Mouse (Mus musculus) Patski (cell line): ENCODE results near the gene Higd2a. TPM values are rescaled to one million over a fixed set of nuclear protein-coding genes. Genes with fewer than 3 reads are reported as not detected.
"Not testable (repeated sequence)": the region's sequence is repeated elsewhere in the genome, so short reads cannot be mapped to it uniquely, and the experiment has no call there.

ENCODE experiments used
- ATAC-seq: fragments of 100-300 bp; one replicate; pipeline ENCODE4 v1.8.0; 2021
- CTCF ChIA-PET: fragments of 350-600 bp; sonication (Branson Sonifier 250); formaldehyde crosslinking; loops from one replicate; lab custom pipeline; 2022; ENCODE audit warnings: inconsistent platforms; lab: Charles Lee
- POLR2A ChIA-PET: fragments of 350-600 bp; sonication (Branson Sonifier 250); formaldehyde crosslinking; loops from one replicate; lab custom pipeline; 2022; ENCODE audit warnings: antibody characterized with exemption, inconsistent platforms; lab: Charles Lee
- DNase-seq: peaks from one replicate; pipeline ENCODE4 v3.0.0-alpha.2; 2011; ENCODE audit warnings: low read depth, low spot score
- H3K27me3 ChIP-seq: fragments of 371-371 bp; one replicate; pipeline ENCODE4 v1.5.1; 2021
- CTCF ChIP-seq: fragments of 100-300 bp; IDR thresholded peaks from one replicate; pipeline ENCODE4 v1.5.1; 2021
- in situ Hi-C: fragments of 300-500 bp; cut with MboI; formaldehyde crosslinking; loops from 3 replicates; pipeline ENCODE4 v1.11.1; 2018; ENCODE audit warnings: low pct_unique_long_range_greater_than_20kb, mixed read lengths
- polyA plus RNA-seq: library from polyadenylated mRNA; unstranded; gene quantifications from one replicate; pipeline ENCODE4 v1.2.3, GENCODE M21; 2021

Higd2a gene
- polyA plus RNA-seq, 1 experiment from 2014 or later, result 96.0 TPM

DNA sequence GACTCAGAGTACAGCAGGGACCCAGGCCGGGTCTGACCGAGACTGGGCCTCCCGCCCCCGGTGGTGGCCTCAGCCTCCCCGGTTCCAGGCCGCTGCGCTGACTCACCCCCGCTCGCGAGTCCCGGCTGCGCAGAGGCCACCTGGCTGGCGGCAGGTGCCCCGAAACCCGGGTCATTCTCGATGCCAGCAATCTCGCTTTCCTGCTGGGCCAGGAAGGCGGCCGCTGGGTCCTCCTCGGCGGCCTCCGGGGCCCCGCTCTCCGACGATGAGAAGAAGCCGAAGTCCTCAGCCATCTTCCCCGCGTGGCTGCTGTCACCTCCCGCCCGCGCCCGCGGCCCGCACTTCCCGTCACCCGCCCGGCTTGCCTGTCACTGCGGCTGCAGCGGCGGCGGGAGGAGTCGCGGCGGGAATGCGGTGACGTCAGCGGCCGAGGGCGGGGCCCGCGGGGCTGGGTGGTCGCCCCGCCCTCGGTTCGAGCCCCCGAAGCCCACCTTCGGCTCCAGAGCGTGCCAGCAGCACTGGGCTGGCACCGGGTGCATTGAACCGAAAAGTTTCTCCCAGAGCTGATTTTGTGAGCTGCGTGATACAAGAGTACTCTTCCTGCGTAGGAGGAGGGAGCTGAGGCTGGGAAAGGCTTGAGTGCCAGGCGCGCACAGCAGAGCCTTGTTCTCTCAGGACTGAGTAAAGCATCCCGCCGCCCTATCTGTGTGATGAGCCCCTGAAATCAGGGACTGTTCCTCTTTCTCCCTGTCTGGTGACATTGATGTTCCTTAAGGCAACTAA, 21.2 kb downstream of the Higd2a start, which contains the start of gene Cltb:
Gene Cltb (minus strand): TSS at position 373 of the 783 bp plus-strand sequence.
- ChIA-PET POLR2A (interaction anchor here (0.5 to 0.6 kb wide), 4 partner anchors 8 to 499 kb away, joined by 4 read pairs; no protein-coding TSS in a partner anchor), CTCF (no interaction called here)
- DNase-seq (no peak), ATAC-seq (peak; percentile 10)
- in situ Hi-C loops, result no loop called here
- H3K27me3 ChIP-seq, result no peaks in the 10 kb centered on the region
- TF ChIP-seq CTCF, result no peak

DNA sequence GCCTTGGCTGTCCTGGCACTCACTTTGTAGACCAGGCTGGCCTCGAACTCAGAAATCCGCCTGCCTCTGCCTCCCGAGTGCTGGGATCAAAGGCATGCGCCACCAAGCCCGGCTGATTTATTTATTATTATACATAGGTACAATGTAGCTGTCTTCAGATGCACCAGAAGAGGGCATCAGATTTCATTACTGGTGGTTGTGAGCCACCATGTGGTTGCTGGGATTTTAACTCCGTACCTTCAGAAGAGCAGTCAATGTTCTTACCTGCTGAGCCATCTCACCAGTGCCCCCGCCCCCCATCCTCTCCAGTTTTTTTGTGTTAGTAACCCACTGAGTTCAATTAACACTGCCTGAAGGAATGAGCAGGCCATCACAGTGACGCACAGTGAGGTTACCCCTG, 23.1 kb downstream of the Higd2a start:
- H3K27me3 ChIP-seq, in situ Hi-C loops, ATAC-seq, POLR2A ChIA-PET, DNase-seq: not testable (repeated sequence)
- CTCF ChIA-PET, result interaction anchor here (1.6 kb wide), 1 partner anchor 11 kb away, joined by 4 read pairs; no protein-coding TSS in a partner anchor

DNA sequence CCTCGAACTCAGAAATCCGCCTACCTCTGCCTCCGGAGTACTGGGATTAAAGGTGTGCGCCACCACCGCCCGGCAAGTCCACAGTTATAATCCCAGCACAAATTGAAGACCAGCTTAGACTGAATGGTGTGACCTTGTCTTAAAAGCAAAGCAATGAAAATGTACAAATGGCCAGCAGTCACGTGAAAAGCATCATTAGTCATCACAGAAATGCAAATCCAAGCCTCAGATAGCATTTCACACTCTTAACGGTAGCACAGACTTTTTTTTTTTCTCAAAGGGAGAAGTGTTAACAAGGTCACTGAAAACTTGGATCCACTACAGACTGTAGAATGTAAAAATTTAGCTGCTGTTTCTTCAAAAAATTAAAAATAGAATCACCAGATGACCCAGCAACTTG, 26.3 kb downstream of the Higd2a start:
- CTCF ChIA-PET, result interaction anchor here (1.2 kb wide), 1 partner anchor 50 kb away, joined by 3 read pairs; the partner anchor contains the start of gene 4833439L19Rik
- in situ Hi-C loops, result loop anchor here (5.0 kb wide), 1 partner anchor 39 kb away; the partner anchor contains the start of gene Arl10
- ATAC-seq, result no peak
- no peak for TF ChIP-seq CTCF
- H3K27me3 ChIP-seq, result peaks cover 3% of the 10 kb centered on the region
- no peak for DNase-seq
- POLR2A ChIA-PET, result no interaction called here

DNA sequence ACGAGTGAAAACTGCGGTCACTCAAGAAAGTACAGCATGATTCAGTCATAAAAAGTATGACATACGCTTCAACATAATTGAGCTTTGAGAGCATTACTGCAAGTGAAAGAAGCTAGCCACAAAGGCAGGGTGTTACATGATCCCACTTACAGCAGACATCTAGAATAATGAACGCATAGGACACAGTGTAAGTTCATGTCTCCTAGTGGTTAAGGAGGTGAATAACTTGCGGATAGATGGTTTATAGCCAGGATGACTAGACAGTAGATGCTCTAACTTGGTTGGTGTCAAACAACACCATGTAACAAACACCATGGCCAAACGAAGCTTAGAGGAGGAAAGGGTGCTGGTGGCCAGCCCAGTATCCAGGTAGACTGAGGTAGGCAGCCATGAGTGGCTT, 27.0 kb downstream of the Higd2a start:
- ATAC-seq (no peak), DNase-seq (no peak)
- POLR2A ChIA-PET, result interaction anchor here (0.9 to 1.8 kb wide), 2 partner anchors 26 to 54 kb away, joined by 4 to 5 read pairs; partner anchors contain the start of genes Higd2a and Nop16
- in situ Hi-C loops, result loop anchor here (5.0 kb wide), 1 partner anchor 40 kb away; the partner anchor contains the start of gene Arl10
- peaks cover 3% of the 10 kb centered on the region for H3K27me3 ChIP-seq
- CTCF ChIA-PET, result interaction anchor here (1.2 to 1.7 kb wide), 2 partner anchors 8 to 51 kb away, joined by 3 to 9 read pairs; partner anchors contain the start of gene 4833439L19Rik
- TF ChIP-seq CTCF, result no peak

DNA sequence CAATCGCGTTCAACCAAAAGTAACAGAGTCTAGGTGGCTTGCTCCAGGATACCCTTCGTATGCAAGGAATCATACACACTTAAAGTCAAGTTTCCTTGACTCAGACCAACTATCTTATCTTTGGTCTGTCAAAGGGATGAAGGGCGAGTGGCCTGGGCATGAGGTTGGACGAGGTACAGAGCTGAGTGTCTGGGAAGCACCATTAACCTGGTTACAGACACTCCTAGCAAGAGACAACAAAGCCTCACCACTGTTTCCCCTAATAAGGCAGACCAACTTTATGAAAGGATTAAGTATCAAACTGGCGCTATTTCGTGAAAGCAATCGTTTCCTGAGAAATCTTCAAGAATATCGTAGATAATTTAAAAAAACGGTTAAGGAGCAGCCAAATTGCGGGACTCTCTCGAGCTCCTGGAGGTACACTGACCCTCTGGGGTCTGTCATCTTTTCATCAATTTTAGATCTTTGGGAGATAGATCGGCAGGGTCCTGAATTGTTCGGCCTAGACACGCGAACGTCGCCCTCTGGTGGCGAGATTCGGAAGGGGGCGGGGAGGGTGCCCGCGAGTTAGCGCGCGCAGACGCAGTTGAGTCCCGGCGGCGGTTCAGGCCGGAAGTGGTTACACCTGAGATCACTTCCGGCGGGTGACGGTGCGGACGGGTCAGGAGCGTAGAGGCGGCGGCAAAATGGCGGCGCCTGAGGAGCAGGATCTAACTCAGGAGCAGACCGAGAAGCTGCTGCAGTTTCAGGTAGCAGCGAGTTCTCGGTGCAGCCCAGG, 31.3 kb downstream of the Higd2a start, which contains the start of gene Faf2:
Gene Faf2 (plus strand): TSS at position 630 of the 778 bp plus-strand sequence.
- peaks cover 3% of the 10 kb centered on the region for H3K27me3 ChIP-seq
- no peak for DNase-seq
- in situ Hi-C loops, result no loop called here
- ChIA-PET POLR2A (interaction anchor here (0.5 to 1.6 kb wide), 5 partner anchors 11 to 66 kb away, joined by 3 to 4 read pairs (median 3); no protein-coding TSS in a partner anchor), CTCF (interaction anchor here (1.2 to 1.5 kb wide), 6 partner anchors 13 to 63 kb away, joined by 3 to 5 read pairs (median 5); no protein-coding TSS in a partner anchor)
- ATAC-seq, result peak; percentile 86
- TF ChIP-seq CTCF, result peak; percentile 99

DNA sequence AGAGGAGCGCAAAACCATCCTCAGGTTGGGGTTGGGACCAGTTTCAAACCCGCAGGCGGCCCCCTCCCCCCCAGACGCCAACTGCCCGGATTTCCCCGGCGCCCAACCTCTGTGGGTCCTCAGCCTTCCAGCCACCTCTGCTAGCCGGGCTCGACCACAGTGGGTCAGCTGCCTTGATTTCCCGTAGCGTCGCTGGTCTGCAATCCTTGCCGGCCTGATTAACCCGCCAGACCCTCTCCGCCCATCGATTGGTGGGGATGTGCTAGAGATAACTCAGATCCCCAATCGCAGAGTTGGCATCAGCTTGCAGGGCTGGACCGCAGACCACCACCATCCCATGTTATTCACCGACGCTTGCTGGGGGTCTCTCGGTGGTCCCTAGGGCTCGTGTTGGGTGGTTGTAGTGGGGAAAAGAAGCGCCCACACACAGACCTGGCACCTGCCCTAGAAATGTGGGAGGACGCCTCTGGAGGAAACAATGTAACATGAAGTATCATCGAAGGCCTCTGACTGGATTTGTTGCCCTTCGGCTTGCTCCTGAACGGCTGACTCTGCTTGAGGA, 32.0 kb downstream of the Higd2a start:
- in situ Hi-C loops, result no loop called here
- TF ChIP-seq CTCF, result no peak
- DNase-seq, result no peak
- CTCF ChIA-PET, result interaction anchor here (1.2 to 1.5 kb wide), 6 partner anchors 13 to 63 kb away, joined by 3 to 5 read pairs (median 5); no protein-coding TSS in a partner anchor
- peaks cover 3% of the 10 kb centered on the region for H3K27me3 ChIP-seq
- POLR2A ChIA-PET, result interaction anchor here (0.5 to 1.6 kb wide), 4 partner anchors 14 to 65 kb away, joined by 3 read pairs; no protein-coding TSS in a partner anchor
- peak; percentile 49 for ATAC-seq

DNA sequence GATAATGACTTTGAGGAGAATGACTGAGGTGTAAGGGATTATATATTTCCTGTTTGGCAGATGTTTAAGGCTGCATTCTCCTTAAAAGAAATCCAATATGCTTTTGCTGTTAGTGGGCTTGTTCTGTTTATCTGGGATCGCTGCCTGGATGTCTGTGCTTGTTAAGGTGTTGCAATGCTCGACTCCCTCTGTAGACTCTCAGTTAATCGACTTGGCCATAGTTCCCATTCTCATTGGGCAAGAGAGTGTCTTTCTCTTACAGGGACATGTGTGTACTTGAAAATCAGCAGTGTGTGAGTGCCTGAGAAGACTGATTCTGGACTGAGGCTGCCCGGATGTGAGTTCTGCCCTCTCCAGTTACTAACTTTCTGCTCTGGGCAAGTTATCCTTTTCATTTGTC, 39.1 kb downstream of the Higd2a start:
- CTCF ChIA-PET, result no interaction called here
- peak; percentile 51 for ATAC-seq
- no peak for DNase-seq
- in situ Hi-C loops, result no loop called here
- TF ChIP-seq CTCF, result no peak
- H3K27me3 ChIP-seq, result no peaks in the 10 kb centered on the region
- POLR2A ChIA-PET, result no interaction called here

DNA sequence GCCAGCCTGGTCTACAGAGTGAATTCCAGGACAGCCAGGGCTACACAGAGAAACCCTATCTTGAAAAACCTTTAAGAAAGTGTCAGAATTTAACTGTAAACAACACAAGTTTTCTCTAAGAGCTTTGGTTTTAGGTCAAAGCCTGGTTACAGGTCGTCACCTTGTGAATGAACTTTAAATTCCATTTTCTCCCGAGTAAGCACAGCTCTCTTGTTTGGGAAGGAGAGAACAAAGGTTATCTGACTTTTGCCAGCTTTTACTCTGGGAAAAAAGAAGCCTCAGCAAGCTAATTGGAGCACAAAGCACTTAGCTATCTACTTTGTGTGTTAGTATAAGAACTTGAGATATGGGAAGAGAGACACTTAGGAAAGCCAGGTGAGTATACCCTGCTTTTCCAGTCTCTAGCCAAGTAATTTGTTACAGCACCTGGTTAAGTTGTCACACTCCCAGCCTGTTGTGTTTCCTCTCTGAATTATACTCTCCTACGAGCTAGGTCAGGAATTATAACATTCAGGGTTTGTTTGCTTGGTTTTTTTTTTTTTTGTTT, 42.8 kb downstream of the Higd2a start:
- POLR2A ChIA-PET, result no interaction called here
- H3K27me3 ChIP-seq, result no peaks in the 10 kb centered on the region
- in situ Hi-C loops, result no loop called here
- ATAC-seq, result no peak
- TF ChIP-seq CTCF, result no peak
- CTCF ChIA-PET, result interaction anchor here (1.4 kb wide), 1 partner anchor 8 kb away, joined by 4 read pairs; no protein-coding TSS in a partner anchor
- DNase-seq, result no peak

DNA sequence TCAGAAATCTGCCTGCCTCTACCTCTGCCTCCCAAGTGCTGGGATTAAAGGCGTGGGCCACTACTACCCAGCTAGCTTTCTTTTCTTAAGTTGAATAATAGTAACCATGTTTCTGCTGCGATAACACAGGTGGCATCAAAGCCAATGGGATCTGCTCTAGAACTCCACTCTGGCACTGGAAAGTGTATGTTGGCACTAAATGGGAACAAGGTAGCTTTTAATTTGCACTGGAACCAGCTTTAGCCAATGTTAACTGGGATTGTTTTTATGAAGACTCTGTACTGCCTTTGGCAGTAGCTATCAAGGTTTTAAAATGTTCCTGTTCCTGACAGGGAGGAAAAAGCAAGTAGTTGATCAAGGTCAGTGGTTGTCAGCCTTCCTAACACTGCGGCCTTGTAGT, 45.0 kb downstream of the Higd2a start:
- in situ Hi-C loops, result no loop called here
- POLR2A ChIA-PET, result interaction anchor here (0.7 kb wide), 1 partner anchor 28 kb away, joined by 3 read pairs; no protein-coding TSS in a partner anchor
- CTCF ChIA-PET, result interaction anchor here (0.9 to 1.1 kb wide), 3 partner anchors 8 to 13 kb away, joined by 3 to 5 read pairs (median 3); partner anchors contain the start of gene Faf2
- TF ChIP-seq CTCF, result no peak
- no peak for ATAC-seq
- no peak for DNase-seq
- H3K27me3 ChIP-seq, result no peaks in the 10 kb centered on the region

Other genes starting within 250 kb of the Higd2a start
- gene Cplx2, start 218.9 kb upstream of the Higd2a start, polyA plus RNA-seq, result 14.3 TPM
- 39.8 TPM for gene Thoc3, start 121.4 kb upstream of the Higd2a start, polyA plus RNA-seq
- gene Simc1, start 86.4 kb upstream of the Higd2a start, polyA plus RNA-seq, result 8.8 TPM
- 124 TPM for gene 4833439L19Rik, start 24.8 kb upstream of the Higd2a start, polyA plus RNA-seq
- gene Arl10, start 15.2 kb upstream of the Higd2a start, polyA plus RNA-seq, result 26.6 TPM
- 38.0 TPM for gene Nop16, start 117 bp upstream of the Higd2a start, polyA plus RNA-seq
- 33.9 TPM for gene Cltb, start 21.1 kb downstream of the Higd2a start, polyA plus RNA-seq
- 64.0 TPM for gene Faf2, start 31.6 kb downstream of the Higd2a start, polyA plus RNA-seq
- 115 TPM for gene Rnf44, start 103.7 kb downstream of the Higd2a start, polyA plus RNA-seq
- not detected for gene Cdhr2, start 111.3 kb downstream of the Higd2a start, polyA plus RNA-seq
- 0.17 TPM for gene Gprin1, start 159.7 kb downstream of the Higd2a start, polyA plus RNA-seq
- not detected for gene Sncb, start 176.4 kb downstream of the Higd2a start, polyA plus RNA-seq
- not detected for gene Eif4e1b, start 193.8 kb downstream of the Higd2a start, polyA plus RNA-seq
- 35.3 TPM for gene Tspan17, start 199.2 kb downstream of the Higd2a start, polyA plus RNA-seq